Mouse (Mus musculus): Measurements from ENCODE around the gene Sorbs1.

- TF ChIP-seq CTCF (IDR thresholded peaks at IDR 0.05; ENCODE audit: borderline replicate concordance, insufficient read depth, low read length) (no peak), POLR2A (IDR thresholded peaks at IDR 0.05; ENCODE audit: low read depth, low read length) (no peak)
Measured at GRCm38 (mm10) chr19:40368517-40368916, 145.1 kb downstream of the Sorbs1 start.

Data from embryonic fibroblast, embryonic 13.5 days (primary cell).